Mouse (Mus musculus): Measurements from ENCODE around the gene Hist1h2bg.

GRCm38 (mm10) chr13:23610393-23610792 lies 39.2 kb downstream of the Hist1h2bg start:
- no peak for TF ChIP-seq POLR2A (IDR thresholded peaks at IDR 0.05; ENCODE audit: insufficient read depth, low read depth, low read length)
- TF ChIP-seq CTCF (IDR thresholded peaks at IDR 0.05; ENCODE audit: insufficient read depth, low read depth, low read length), result no peak

Measured in olfactory bulb, adult 2 months (tissue).